8 mouse cellular contexts compared by ENCODE assay signal in the genomic region with DNA sequence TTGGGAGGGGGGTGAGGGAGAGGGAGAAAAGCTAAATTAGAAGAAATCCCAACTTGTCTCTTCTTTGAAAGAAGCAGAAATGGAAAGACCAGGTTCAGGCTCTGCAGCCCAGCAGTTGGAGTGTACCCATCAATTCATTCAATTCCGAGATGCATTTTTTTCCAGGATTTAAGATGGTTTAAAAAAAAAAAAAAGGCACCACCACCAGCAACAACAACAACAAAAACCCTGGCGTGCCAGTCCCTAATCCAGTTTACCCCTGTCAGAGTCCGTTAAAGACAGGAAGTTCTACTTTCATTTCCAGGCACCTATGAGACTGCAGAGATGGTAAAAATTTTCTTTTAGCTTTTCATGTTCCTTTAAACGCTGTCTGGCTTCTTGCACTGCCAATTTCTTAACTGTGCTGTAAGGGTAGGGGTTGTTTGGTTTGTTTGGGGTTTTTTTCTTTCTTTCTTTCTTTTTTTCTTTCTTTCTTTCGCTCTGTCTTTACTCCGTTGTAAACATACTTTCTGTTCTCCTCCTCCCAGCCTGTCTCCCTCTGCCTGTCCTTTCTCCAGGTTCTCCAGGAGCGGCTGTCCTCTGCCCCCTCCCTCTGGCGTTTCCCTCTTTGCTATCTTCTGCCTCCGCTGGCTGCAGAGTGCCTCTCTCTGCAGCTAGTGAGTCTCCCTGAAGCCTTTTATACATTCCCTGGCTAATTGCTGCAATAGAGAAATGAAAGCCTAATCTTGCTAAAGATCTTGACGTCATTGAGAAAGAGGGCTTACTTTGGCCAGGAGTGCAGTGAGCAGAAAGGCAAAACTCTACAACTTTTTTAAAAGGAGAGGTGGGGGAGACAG. TPM values are rescaled to one million over a fixed set of nuclear protein-coding genes. Genes with fewer than 3 reads are reported as not detected.
DNase-seq lines count a peak whose midpoint lies in the region; ATAC-seq and TF ChIP-seq lines count a peak whose summit lies in the region.

Gene Dio2, minus strand, starts transcription at position 51 of the 836 bp plus-strand sequence.

- 14% methylated on average over 10 of the region's 10 CpGs for WGBS in kidney, postnatal 0 days
- WGBS in heart, embryonic 12.5 days = 17% methylated on average over 10 of the region's 10 CpGs
- WGBS in neural tube, embryonic 15.5 days = 29% methylated on average over 10 of the region's 10 CpGs

- H3K27ac ChIP-seq in kidney, postnatal 0 days = no peak within 1 kb of the TSS
- no peak within 1 kb of the TSS for H3K27ac ChIP-seq in MEL (ENCODE audit: control insufficient read depth, low read depth, low read length)
- no peak within 1 kb of the TSS for H3K27ac ChIP-seq in heart, embryonic 12.5 days (ENCODE audit: poor library complexity, severe bottlenecking)
- H3K27ac ChIP-seq in neural tube, embryonic 15.5 days (replicated peaks) = no peak within 1 kb of the TSS

- ATAC-seq in kidney, postnatal 0 days (replicated peaks; ENCODE audit: low FRiP score, low read depth) = peak; percentile 33; the same call in 1 of the 2 replicates
- no peak for ATAC-seq in heart, embryonic 12.5 days (ENCODE audit: insufficient number of reproducible peaks, low FRiP score)
- no peak for ATAC-seq in neural tube, embryonic 15.5 days (ENCODE audit: low FRiP score)

- no peak for TF ChIP-seq RAD21 in MEL (IDR thresholded peaks at IDR 0.05; ENCODE audit: low read depth, low read length)

- TF ChIP-seq CTCF in kidney, postnatal 0 days (IDR thresholded peaks at IDR 0.05; ENCODE audit: low read depth) = peak; percentile 17; the same call in 1 of the 2 replicates
- no peak for TF ChIP-seq CTCF in MEL (IDR thresholded peaks at IDR 0.05 in 2 of 3, conservative IDR thresholded peaks at IDR 0.05 in 1 of 3; ENCODE audit: control insufficient read depth in 1 of 3, insufficient read depth in 1 of 3, low read depth in 2 of 3, low read length in 3 of 3, poor library complexity in 1 of 3, severe bottlenecking in 1 of 3)

- peak; percentile 46 for DNase-seq in kidney, postnatal 0 days (ENCODE audit: low spot score)
- no peak for DNase-seq in kidney, adult 18-20 months
- peak; percentile 50 for DNase-seq in MEL (ENCODE audit: low read depth, low spot score)
- DNase-seq in cerebellum, adult 9-11 months = peak; percentile 69
- peak in 1 of 2 experiments; percentile 47 for DNase-seq in left cerebral cortex, postnatal 10 days (ENCODE audit: extremely low spot score in 1 of 2, low spot score in 2 of 2)
- DNase-seq in MN1 (ENCODE audit: low spot score) = no peak

- no peaks in the 10 kb centered on the region for H3K4me1 ChIP-seq in kidney, postnatal 0 days (replicated peaks; ENCODE audit: insufficient read depth, low read length)
- H3K4me1 ChIP-seq in MEL (ENCODE audit: control insufficient read depth in 1 of 2, insufficient read depth in 2 of 2, low read length in 2 of 2) = no peaks in the 10 kb centered on the region; a peak in 2 of 4 replicates
- H3K4me1 ChIP-seq in heart, embryonic 12.5 days (replicated peaks) = 0 out of 2 replicates have a peak, but pooled peaks cover 4% of the 10 kb centered on the region
- no peaks in the 10 kb centered on the region for H3K4me1 ChIP-seq in neural tube, embryonic 15.5 days

- H3K79me2 ChIP-seq in MEL (ENCODE audit: control insufficient read depth, insufficient read depth, low read length, poor library complexity) = no peaks in the 10 kb centered on the region

- no peaks in the 10 kb centered on the region for H3K36me3 ChIP-seq in kidney, postnatal 0 days (ENCODE audit: insufficient read depth, low read length)
- H3K36me3 ChIP-seq in MEL (ENCODE audit: control insufficient read depth in 1 of 2, insufficient read depth in 2 of 2, low read length in 2 of 2) = peaks cover 0 to 6% of the 10 kb centered on the region in 2 experiments; a peak in 2 of 4 replicates
- H3K36me3 ChIP-seq in heart, embryonic 12.5 days = no peaks in the 10 kb centered on the region
- H3K36me3 ChIP-seq in neural tube, embryonic 15.5 days = no peaks in the 10 kb centered on the region

- H3K9ac ChIP-seq in kidney, postnatal 0 days (ENCODE audit: low read depth, low read length) = 0 out of 2 replicates have a peak within 1 kb of the TSS, but pooled peaks have one; percentile 10
- H3K9ac ChIP-seq in MEL (ENCODE audit: control insufficient read depth, low read depth, low read length, poor library complexity, severe bottlenecking) = peak within 1 kb of the TSS; percentile 48
- H3K9ac ChIP-seq in heart, embryonic 12.5 days = peak within 1 kb of the TSS; percentile 60
- H3K9ac ChIP-seq in neural tube, embryonic 15.5 days (replicated peaks) = no peak within 1 kb of the TSS

- no peak for TF ChIP-seq EP300 in MEL (IDR thresholded peaks at IDR 0.05; ENCODE audit: low read depth in 1 of 2, low read length in 2 of 2)

- intact Hi-C loops in left cerebral cortex, postnatal 10 days (cut with DNase I) = loop anchor here (5.0 to 10.0 kb wide), 2 partner anchors 164 to 346 kb away; no protein-coding TSS in a partner anchor

- H3K4me3 ChIP-seq in kidney, postnatal 0 days (replicated peaks; ENCODE audit: low read depth, low read length) = peak within 1 kb of the TSS; percentile 33
- peak within 1 kb of the TSS; percentile 67 to 85 for H3K4me3 ChIP-seq in MEL (ENCODE audit: control insufficient read depth in 1 of 2, insufficient read depth in 1 of 2, low read depth in 2 of 2, low read length in 2 of 2)
- peak within 1 kb of the TSS; percentile 45 for H3K4me3 ChIP-seq in heart, embryonic 12.5 days
- H3K4me3 ChIP-seq in neural tube, embryonic 15.5 days (replicated peaks) = 0 out of 2 replicates have a peak within 1 kb of the TSS, but pooled peaks have one; percentile 8

- H3K9me3 ChIP-seq in kidney, postnatal 0 days (replicated peaks; ENCODE audit: low read length) = no peaks in the 10 kb centered on the region
- no peaks in the 10 kb centered on the region for H3K9me3 ChIP-seq in MEL (replicated peaks; ENCODE audit: insufficient read depth, low read length)
- H3K9me3 ChIP-seq in heart, embryonic 12.5 days (replicated peaks) = no peaks in the 10 kb centered on the region
- H3K9me3 ChIP-seq in neural tube, embryonic 15.5 days (replicated peaks) = no peaks in the 10 kb centered on the region

- H3K27me3 ChIP-seq in kidney, postnatal 0 days (ENCODE audit: insufficient read depth, low read length) = no peaks in the 10 kb centered on the region
- no peaks in the 10 kb centered on the region for H3K27me3 ChIP-seq in MEL (ENCODE audit: control insufficient read depth in 1 of 2, insufficient read depth in 2 of 2, low read length in 2 of 2)
- no peaks in the 10 kb centered on the region for H3K27me3 ChIP-seq in heart, embryonic 12.5 days (replicated peaks)
- H3K27me3 ChIP-seq in neural tube, embryonic 15.5 days (replicated peaks) = no peaks in the 10 kb centered on the region

- peak within 1 kb of the TSS; percentile 55 for H3K4me2 ChIP-seq in kidney, postnatal 0 days (ENCODE audit: low read length)
- peak within 1 kb of the TSS; percentile 64 for H3K4me2 ChIP-seq in heart, embryonic 12.5 days
- peak within 1 kb of the TSS; percentile 41 for H3K4me2 ChIP-seq in neural tube, embryonic 15.5 days

- no peak for TF ChIP-seq POLR2A in MEL (IDR thresholded peaks at IDR 0.05; ENCODE audit: control insufficient read depth in 1 of 2, insufficient read depth in 1 of 2, low read depth in 1 of 2, low read length in 2 of 2, poor library complexity in 1 of 2)

TF ChIP-seq in MEL, 35 proteins besides CTCF, POLR2A, EP300 and RAD21:
- TF ChIP-seq GATA1 (IDR thresholded peaks at IDR 0.05; ENCODE audit: low read depth, low read length) (peak; percentile 31), TCF12 (IDR thresholded peaks at IDR 0.05; ENCODE audit: low read depth, low read length) (no peak)

RNA-seq across cellular contexts. Expression of gene Dio2, which starts in this region (rescaled TPM):
- 0.10 and 0.13 TPM in 2 replicates for polyA plus RNA-seq in kidney, postnatal 0 days (2015; fragmentation: Nextera tagmentation; extraction: Ambion mirVana)
- total RNA-seq in MEL (2012; rRNA removed) = 0.04 TPM in 1 of 2 replicates, not detected in the other
- polyA plus RNA-seq in MEL (2012; ENCODE audit: insufficient read depth in 1 of 2, insufficient read length in 2 of 2, low read depth in 1 of 2, low replicate concordance in 2 of 2, missing spikeins in 1 of 2) = under 1 TPM in 1 of 2 experiments, not detected in 1; 0.03 TPM
- polyA plus RNA-seq in heart, embryonic 12.5 days (2016; fragmentation: Nextera tagmentation; extraction: Ambion mirVana) = 0.86 and 1.1 TPM in 2 replicates
- total RNA-seq in left cerebral cortex, postnatal 10 days (2021) = 10 to 100 TPM; 62.5 to 74.8 TPM
- 0.17 and 0.26 TPM in 2 replicates for polyA plus RNA-seq in neural tube, embryonic 15.5 days (2015; fragmentation: Nextera tagmentation; extraction: Ambion mirVana)

Comparison
In these comparisons a context has a peak if more than half of its experiments do, and no peak if none do; other contexts are left out.
1. RNA of gene Dio2 (total RNA-seq): 62.5 to 74.8 TPM in left cerebral cortex, postnatal 10 days; 0.04 TPM in MEL; every median in the first group is over 10 times any median in the second.
2. Peak in DNase-seq, ATAC-seq, H3K4me3 ChIP-seq, H3K9ac ChIP-seq and H3K4me2 ChIP-seq in kidney, postnatal 0 days; RNA of the gene not detected or under 1 TPM.
3. Peak in DNase-seq, H3K4me3 ChIP-seq and H3K9ac ChIP-seq in MEL; RNA of the gene not detected or under 1 TPM.
4. H3K4me3 ChIP-seq: peak in every context shown above with its lines; median percentile 76 in MEL; 45 in heart, embryonic 12.5 days; 33 in kidney, postnatal 0 days; 8 in neural tube, embryonic 15.5 days.
5. Peak in every context shown above with its lines, with median percentiles within 50 percentile points of each other: H3K4me2 ChIP-seq.